Mouse (Mus musculus): ENCODE measurements at regions not wholly inside any gene's neighbourhood (a gene's known extent, or its start where the extent isn't known, plus 50 kb on each side); places are given as distances from the start of the nearest gene placed in this dataset.

- DNase-seq (ENCODE audit: low read depth, low spot score), result no peak
These were observed 192.5 kb downstream of the Cdc5l start for GRCm38 (mm10) chr17:45240963-45241543.

- no peak for DNase-seq (ENCODE audit: low read depth, low spot score)
These were observed 193.0 kb downstream of the Cdc5l start for GRCm38 (mm10) chr17:45240545-45240944.

DNA sequence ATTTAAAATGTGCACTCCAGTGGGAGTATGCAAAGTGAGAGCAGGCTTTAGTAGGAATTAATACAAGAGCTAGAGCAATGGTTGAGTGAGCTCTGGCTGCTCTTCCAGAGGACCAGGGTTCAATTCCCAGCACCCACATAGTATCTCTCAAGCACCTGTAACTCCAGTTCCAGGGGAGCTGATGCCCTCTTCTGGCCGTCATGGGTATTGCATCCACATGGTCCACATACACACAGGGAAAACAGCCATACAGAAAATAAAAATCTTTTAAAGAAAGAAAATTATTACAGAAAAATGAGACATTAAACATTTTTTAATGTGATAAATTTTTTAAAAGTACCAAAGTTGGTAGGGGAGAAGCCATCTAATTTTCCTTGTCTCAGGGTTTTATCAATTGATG is 196.3 kb downstream of the Cdc5l start:
- peak; percentile 39 for DNase-seq (ENCODE audit: low read depth, low spot score)

- DNase-seq (ENCODE audit: low read depth, low spot score), result no peak
These were observed 198.1 kb downstream of the Cdc5l start for GRCm38 (mm10) chr17:45235401-45235800.

DNA sequence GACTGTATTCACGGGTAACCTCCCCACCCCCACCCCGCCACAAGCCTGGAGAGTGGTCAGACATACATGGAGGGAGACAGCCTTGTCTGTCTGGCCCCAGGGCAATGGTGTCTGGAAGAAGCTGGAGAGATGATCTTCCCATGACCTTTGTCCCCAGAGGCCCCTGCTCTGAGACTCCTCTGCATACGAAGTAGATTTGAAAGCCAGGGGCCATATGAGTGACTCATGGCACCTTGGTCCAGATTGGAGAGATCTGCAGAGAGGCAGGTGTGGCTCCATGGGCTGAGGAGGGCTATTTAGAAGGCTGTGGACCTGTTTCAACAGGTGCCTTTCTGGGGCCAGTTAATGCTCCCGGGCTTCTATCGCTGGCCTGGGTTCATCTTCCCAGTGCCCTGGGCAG is 200.7 kb downstream of the Cdc5l start:
- DNase-seq (ENCODE audit: low read depth, low spot score), result no peak

DNA sequence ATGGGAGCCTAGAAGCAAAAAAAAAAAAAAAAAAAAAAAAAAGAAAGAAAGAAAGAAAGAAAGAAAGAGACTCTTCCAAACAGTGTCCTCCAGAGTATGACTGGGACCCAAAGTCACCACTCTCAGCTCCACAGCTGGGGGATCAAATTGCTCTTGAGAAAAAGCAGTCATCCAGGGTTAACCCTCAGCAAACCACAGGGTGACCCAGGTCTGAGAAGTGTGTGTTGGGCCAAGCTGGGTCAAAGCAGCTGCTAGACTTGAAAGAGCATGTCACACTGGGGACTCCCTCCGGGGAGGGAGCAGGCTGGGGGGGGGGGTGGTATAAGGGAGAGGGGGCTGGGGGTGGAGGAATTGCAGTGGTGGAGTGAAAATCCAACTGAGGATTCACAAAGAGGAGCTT is 206.3 kb downstream of the Cdc5l start:
- no peak for DNase-seq (ENCODE audit: low read depth, low spot score)

DNA sequence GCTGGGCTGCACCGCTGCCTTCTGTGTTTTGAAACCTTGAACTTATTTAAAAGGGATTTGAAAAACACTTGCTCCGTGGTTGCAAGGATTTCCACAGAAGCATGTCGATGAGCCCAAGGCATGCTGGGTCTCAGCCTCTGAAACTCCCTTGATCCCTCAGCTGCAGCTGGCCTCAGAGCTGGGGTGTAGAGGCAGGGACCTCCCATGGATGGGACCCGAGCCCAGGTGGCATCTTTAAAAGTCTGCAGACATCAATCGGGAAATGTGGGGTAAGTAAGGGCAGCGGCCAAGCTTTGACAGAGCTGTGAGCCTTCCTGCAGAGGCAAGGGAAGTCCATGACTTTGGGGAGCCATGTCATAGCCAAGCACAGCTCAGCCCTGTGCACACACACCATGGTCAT is 207.1 kb downstream of the Cdc5l start:
- DNase-seq (ENCODE audit: low read depth, low spot score), result no peak

- DNase-seq (ENCODE audit: low read depth, low spot score), result no peak
These were observed 211.9 kb downstream of the Cdc5l start for GRCm38 (mm10) chr17:45221625-45222024.

- DNase-seq (ENCODE audit: low read depth, low spot score), result no peak
These were observed 216.4 kb downstream of the Cdc5l start for GRCm38 (mm10) chr17:45217126-45217525.

DNA sequence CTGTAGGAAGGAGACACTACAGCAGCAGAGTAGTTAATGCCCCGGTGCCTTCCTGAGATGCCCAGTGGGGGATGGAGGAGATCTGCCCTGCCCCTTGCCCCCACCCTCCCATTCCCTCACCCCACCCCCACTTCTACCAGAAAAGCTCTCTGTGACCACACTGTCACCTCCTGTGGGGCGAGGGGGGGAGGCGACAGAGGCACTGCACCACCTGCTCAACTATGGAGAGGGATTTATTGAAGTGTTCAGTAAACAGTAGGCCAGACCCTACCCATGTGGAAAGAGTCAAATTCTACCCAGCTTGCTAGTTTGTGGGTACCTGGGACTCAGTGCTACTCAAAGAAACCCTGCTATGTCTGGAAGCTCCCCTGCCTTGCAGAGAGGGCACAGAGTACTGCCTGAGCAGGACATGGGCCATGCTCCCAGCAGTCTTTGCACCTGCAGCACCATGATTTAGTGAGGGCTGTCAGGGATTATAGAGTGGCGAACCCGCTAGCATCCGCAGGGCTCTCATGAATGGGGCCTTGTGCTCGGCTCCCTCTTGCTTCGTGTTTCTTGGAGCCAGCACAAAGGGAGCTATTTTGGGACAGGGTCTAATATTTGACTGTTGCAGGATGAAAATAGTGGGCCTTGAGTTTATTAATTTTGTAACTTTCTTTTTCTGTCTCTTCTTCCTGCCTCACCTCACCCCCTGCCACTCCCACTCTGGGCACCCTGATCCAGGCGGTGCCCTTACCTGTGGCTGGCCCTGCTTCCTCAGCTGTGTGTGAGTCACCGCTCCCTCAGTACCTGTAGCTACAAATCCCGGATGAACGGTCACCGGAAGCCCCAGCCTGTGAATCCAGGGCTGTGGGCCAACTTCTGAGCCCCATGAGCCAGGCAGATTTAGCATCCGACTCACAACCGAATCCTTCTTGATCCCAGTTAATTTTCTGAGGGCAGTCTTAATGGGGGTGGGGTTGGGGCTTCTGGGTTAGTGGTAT is 218.2 kb downstream of the Cdc5l start:
- no peak for DNase-seq (ENCODE audit: low read depth, low spot score)

DNA sequence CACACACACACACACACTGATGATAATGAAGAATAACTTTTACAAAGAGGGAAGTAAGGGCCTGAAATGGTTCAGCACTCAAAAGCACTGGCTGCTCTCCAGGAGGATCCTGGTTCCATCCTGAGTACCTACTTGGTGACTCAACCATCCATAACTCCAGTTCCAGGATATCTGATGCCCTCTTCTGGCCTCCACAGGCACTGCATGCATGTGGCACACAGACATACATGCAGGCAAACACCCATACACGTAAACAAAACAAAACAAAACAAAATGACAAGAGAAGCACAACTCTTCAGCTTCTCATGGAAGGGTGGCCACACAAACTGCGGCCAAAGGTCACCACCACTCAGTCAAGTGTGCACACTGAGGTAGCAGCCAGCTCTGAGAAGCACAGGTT is 222.6 kb downstream of the Cdc5l start:
- peak; percentile 72 for DNase-seq (ENCODE audit: low read depth, low spot score)

DNA sequence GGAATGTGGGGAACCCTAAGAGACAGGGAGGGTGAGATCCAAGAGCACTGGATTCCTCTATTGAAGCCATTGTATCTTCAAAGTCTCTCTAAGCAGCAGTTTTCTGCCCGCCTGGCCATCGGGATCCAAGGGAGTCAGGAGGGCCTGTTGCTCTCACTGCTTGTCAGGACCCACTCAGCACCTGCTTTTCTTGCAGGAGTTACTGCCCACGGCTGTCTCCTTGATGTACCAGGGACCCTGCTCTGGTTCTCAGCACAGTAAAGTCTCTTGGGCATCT is 224.2 kb downstream of the Cdc5l start:
- DNase-seq (ENCODE audit: low read depth, low spot score), result no peak

DNA sequence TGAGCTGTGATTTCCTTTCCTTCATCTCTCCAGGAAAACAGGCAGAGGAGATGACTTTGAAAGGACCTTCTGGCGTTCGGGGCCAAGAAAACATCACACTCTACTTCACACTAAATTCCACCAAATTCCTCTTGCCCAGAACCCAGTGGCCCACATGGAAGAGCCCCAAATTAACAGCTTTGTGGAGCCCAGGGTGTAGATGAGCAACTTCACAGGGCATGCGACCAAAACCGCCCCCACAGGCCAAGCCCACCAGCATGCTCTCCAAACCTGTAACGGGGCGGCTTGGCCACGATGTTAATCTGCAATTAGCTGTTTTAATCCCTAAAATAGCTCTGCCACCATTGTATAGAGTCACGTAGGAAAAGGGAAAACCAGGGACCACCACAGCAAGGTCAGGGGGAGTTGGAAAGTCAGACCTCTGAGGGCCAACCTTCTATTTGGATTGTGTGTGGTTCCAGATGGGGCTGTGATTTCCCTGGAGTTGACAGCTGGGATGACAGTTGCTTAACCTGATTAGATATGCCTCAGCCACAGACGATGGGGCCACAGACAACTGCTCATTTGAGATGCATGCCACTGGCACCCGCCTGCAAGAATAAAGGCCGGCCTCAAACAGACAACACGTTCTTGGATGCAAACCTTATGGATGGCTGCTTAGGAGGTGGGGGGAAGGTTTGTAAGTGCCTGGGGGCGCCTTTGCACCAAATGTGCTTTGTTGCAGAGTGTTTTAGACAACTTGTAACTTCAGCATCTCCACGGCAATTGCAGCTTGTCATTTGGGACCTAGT is 224.7 kb downstream of the Cdc5l start:
- DNase-seq (ENCODE audit: low read depth, low spot score), result no peak

GRCm38 (mm10) chr17:45195779-45196178 is 237.8 kb downstream of the Cdc5l start:
- peak; percentile 78 for DNase-seq (ENCODE audit: low read depth, low spot score)

DNA sequence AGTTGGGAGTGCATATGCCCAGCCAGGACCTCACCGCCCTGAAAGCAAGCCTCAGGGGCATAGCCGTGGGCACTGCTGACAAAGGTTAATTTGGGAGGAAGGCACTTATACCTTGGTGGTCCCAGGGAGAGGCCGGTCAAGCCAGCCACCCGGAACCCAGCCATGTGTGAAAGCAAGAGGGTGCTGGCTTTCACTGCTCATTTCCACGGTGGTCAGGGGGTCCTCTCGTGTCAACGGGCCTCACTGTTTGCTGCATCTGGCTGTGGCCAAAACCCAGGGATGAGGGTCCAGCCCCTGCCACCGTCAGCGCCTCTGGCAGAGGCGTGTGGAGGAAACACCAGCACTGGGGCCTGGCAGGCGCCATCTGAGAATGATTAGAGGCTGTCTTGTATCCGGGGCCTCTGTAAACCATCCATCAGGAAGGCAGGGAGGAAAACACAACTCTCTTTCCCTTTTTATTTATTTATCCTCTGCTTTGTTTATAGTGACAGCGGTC is 238.7 kb downstream of the Cdc5l start:
- no peak for DNase-seq (ENCODE audit: low read depth, low spot score)

- DNase-seq (ENCODE audit: low read depth, low spot score), result no peak
These were observed 240.0 kb downstream of the Cdc5l start for GRCm38 (mm10) chr17:45193456-45194025.

DNA sequence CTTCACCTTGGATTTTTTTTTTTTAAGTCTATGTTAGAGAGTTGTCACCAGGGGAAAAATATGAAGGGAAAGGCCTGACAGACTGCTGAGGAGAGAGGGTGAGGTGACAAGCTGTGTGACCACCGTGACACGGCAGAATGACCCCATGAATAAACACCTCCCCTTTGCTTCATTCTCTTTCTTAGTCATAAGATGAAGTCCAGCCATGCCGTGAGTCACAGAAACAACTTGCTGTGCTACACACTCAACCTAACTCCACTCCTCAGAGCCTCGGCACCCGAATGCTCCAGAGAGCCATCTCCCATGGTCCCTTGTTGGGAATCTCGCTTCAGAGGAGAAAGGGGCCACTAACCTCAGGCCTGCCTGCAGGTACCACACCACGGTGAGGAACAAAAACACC is 246.1 kb downstream of the Cdc5l start:
- no peak for DNase-seq (ENCODE audit: low read depth, low spot score)

DNA sequence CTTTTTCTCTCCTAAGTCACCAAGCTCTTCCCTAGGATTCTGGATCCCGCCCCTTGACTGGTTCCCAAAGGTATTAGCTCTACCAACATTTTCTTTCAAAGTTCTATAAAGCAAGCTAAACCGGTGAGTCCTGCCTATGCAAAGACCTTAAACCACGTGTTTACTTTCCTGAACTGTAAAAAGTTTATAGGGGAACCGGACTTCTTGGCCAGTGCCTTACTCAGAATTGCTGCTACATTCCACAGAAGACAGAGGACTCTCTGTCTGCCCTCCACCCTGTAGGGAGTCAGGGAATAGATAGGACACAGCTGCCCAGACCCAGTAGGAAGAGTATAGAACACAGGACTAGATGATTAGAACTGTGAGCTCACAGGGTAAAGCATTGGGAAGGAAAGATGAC is 257.2 kb downstream of the Cdc5l start:
- no peak for DNase-seq (ENCODE audit: low read depth, low spot score)

- no peak for DNase-seq (ENCODE audit: low read depth, low spot score)
These were observed 264.1 kb downstream of the Cdc5l start for GRCm38 (mm10) chr17:45169257-45169994.
